Mouse (Mus musculus): Measurements from ENCODE around the gene Hspa2. TPM values are rescaled to one million over a fixed set of nuclear protein-coding genes. Genes with fewer than 3 reads are reported as not detected.

Gene Hspa2
- 18.2 and 20.2 TPM in 2 replicates for polyA plus RNA-seq (2012)

GRCm38 (mm10) chr12:76403886-76404537 is at the start of gene Hspa2:
TSS of gene Hspa2 (plus strand) at chr12:76404176.

GRCm38 (mm10) chr12:76369206-76369977 is 34.6 kb upstream of the Hspa2 start, which contains the start of gene Zbtb25:
TSS of gene Zbtb25 (minus strand) at chr12:76369602.

DNA sequence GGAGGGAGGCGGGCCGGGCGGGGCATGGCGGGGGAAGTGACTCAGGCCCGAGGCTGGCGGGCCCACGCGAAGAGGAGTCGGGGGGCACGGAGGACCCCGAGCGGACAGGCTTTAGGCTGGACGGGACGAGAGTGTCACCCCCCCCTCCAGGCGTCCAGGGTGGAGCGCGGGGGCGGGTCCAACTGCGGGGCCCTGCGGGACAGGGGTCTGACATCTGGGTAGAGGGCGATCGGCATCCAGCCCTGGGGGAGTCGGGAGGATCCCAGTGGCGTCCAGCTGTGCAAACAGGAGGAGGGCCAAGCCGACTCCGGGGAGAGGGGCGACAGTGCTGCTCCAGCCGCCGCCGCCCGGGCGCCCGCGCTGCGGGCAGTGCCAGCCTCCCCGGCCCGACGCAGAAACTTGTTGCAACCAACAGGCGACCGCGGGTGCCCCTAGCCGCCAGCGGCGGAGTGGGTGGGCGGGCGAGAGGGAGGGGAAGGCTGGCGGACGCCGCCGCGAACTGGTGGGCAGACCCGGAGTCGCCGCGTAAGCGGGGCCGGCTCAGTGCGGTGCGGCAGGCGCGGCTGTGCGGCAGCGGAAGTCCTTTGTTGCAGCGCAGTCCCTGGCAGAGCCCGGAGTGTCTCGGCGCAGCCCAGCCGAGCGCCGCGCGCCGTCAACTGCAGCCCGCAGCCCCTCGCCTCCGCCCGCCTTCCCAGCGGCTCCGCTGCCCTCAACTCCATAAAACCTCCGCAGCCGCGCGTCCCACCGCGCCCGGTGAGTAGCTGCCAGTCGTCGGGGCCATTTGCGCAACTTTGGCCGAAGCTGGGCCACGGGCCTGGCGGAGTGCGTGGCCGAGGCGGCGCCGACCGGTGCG is 33.8 kb upstream of the Hspa2 start, which contains the start of gene Zbtb1:
TSS of gene Zbtb1 (plus strand) at position 289 of the 853 bp plus-strand sequence.

DNA sequence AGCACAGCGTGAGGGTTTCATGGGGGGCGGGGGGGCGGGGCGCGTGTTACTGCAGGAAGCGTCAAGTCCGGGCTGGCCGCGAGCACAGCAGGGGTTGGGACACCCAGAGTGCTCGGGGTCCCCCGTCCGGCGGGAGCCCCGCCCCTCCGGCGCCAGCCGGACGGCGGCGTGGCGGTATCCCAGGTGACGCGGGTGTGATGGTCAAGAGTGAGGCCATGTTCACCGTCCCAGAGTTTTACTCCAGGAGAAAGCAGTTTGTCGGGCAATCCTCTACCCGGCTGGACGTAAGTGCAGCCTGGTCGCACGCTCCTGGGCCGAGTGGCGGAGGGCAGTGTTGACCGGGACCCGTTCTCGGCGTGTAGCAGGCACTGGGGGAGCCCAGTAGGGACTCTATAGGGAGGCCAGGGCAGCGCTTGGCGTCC is 13.5 kb downstream of the Hspa2 start, which contains the start of gene Ppp1r36:
TSS of gene Ppp1r36 (plus strand) at position 106 of the 422 bp plus-strand sequence.

Other genes starting within 250 kb of the Hspa2 start
- not detected in 2 replicates for gene Esr2, start 226.9 kb upstream of the Hspa2 start, polyA plus RNA-seq (2012)
- 0.06 TPM in 1 of 2 replicates, not detected in the other for gene Tex21, start 157.4 kb upstream of the Hspa2 start, polyA plus RNA-seq (2012)
- gene Mthfd1, start 148.9 kb upstream of the Hspa2 start, polyA plus RNA-seq (2012), result 69.8 and 93.8 TPM in 2 replicates
- 0.12 and 0.31 TPM in 2 replicates for gene Akap5, start 79.3 kb upstream of the Hspa2 start, polyA plus RNA-seq (2012)
- gene Zbtb25, start 34.6 kb upstream of the Hspa2 start, polyA plus RNA-seq (2012), result 11.2 TPM in 2 replicates
- 5.5 and 6.2 TPM in 2 replicates for gene Zbtb1, start 33.9 kb upstream of the Hspa2 start, polyA plus RNA-seq (2012)
- gene Ppp1r36, start 13.4 kb downstream of the Hspa2 start, polyA plus RNA-seq (2012), result 0.04 TPM in 1 of 2 replicates, not detected in the other
- 12.8 and 16.0 TPM in 2 replicates for gene Plekhg3, start 126.7 kb downstream of the Hspa2 start, polyA plus RNA-seq (2012)

Measured in megakaryocyte-erythroid progenitor cell, adult 5 weeks (primary cell).